Mouse (Mus musculus) liver, embryonic 16.5 days (tissue): ENCODE results near the gene Tceanc2. TPM values are rescaled to one million over a fixed set of nuclear protein-coding genes. Genes with fewer than 3 reads are reported as not detected.

Experiments used
- ATAC-seq: fragments of 200-750 bp; cut with Nextera tagmentation; 2 replicates; pipeline ENCODE4 v1.8.0; 2017; ENCODE audit warnings: low read depth, mild to moderate bottlenecking, moderate number of reproducible peaks, moderate library complexity
- H3K27ac ChIP-seq: fragments of 300-500 bp; sonication (generic); 2 replicates; pipeline ENCODE4 v1.5.1; 2014; ENCODE audit warnings: mild to moderate bottlenecking, low read length
- H3K27me3 ChIP-seq: fragments of 300-500 bp; sonication (generic); 2 replicates; pipeline ENCODE4 v1.6.1; 2014; ENCODE audit warnings: low read depth, low read length, mixed read lengths; ENCODE audit not compliant: control insufficient read depth, insufficient read depth
- H3K36me3 ChIP-seq: fragments of 300-500 bp; sonication (generic); 2 replicates; pipeline ENCODE4 v1.6.1; 2014; ENCODE audit warnings: mild to moderate bottlenecking; ENCODE audit not compliant: control insufficient read depth, insufficient read depth
- H3K4me1 ChIP-seq: fragments of 300-500 bp; sonication (generic); 2 replicates; pipeline ENCODE4 v1.6.1; 2014; ENCODE audit warnings: low read depth, low read length, mixed read lengths; ENCODE audit not compliant: control insufficient read depth
- H3K4me2 ChIP-seq: fragments of 300-500 bp; sonication (generic); 2 replicates; pipeline ENCODE4 v1.6.1; 2014; ENCODE audit warnings: low read depth, low read length, mixed read lengths
- H3K4me3 ChIP-seq: fragments of 300-500 bp; sonication (generic); 2 replicates; pipeline ENCODE4 v1.5.1; 2014; ENCODE audit warnings: low read depth, mild to moderate bottlenecking, low read length
- H3K9ac ChIP-seq: fragments of 300-500 bp; sonication (generic); 2 replicates; pipeline ENCODE4 v1.6.1; 2014; ENCODE audit warnings: low read depth, low read length
- H3K9me3 ChIP-seq: fragments of 300-500 bp; sonication (generic); replicated peaks from 2 replicates; pipeline ENCODE4 v1.6.1; 2016; ENCODE audit warnings: low read length; ENCODE audit not compliant: control insufficient read depth
- WGBS: fragments of 180-500 bp; shearing (Covaris S2); extraction: QIAGEN DNeasy Blood & Tissue Kit; methylation state at CpG from one replicate; pipeline ENCODE4 v1.1.7; 2014; ENCODE audit not compliant: insufficient replicate concordance; 5-methylcytosine and 5-hydroxymethylcytosine counted together
- polyA plus RNA-seq: library from polyadenylated mRNA; unstranded; fragments of >200 nt; fragmentation: Nextera tagmentation; extraction: Ambion mirVana; gene quantifications from 2 replicates; pipeline ENCODE4 v1.2.1, GENCODE M21; 2015

Tceanc2 gene
- polyA plus RNA-seq, 1 experiment from 2014 or later: 19.8 TPM

- Histone ChIP-seq H3K4me2 (no peak overlapping the region), H3K27ac (no peak overlapping the region), H3K4me1 (no peaks in the 10 kb centered on the region; the same call in 1 of the 2 replicates), H3K36me3 (peaks cover 5% of the 10 kb centered on the region; the same call in 1 of the 2 replicates), H3K4me3 (no peak overlapping the region), H3K9me3 (no peaks in the 10 kb centered on the region), H3K27me3 (no peaks in the 10 kb centered on the region), H3K9ac (no peak overlapping the region)
- WGBS: 55% methylated on average over 13 of the region's 13 CpGs
- ATAC-seq: no peak; the same call in 1 of the 2 replicates
Observed at GRCm38 (mm10) chr4:107139836-107140631, 38.9 kb downstream of the Tceanc2 start.

- H3K27me3 ChIP-seq: no peaks in the 10 kb centered on the region
- peaks cover 5% of the 10 kb centered on the region; the same call in 1 of the 2 replicates for H3K36me3 ChIP-seq
- H3K4me2 ChIP-seq: no peak overlapping the region
- H3K4me1 ChIP-seq: no peaks in the 10 kb centered on the region; the same call in 1 of the 2 replicates
- H3K4me3 ChIP-seq: no peak overlapping the region
- no peak overlapping the region for H3K9ac ChIP-seq
- no peak for ATAC-seq
- WGBS: 77% methylated on average over 37 of the region's 37 CpGs
- no peak overlapping the region for H3K27ac ChIP-seq
- no peaks in the 10 kb centered on the region for H3K9me3 ChIP-seq
Observed at GRCm38 (mm10) chr4:107138948-107139835, 39.7 kb downstream of the Tceanc2 start.

GRCm38 (mm10) chr4:107136531-107136930 is 42.4 kb downstream of the Tceanc2 start:
- Histone ChIP-seq H3K36me3 (peaks cover 5% of the 10 kb centered on the region; the same call in 1 of the 2 replicates), H3K27ac (no peak overlapping the region), H3K9me3 (no peaks in the 10 kb centered on the region), H3K4me1 (no peaks in the 10 kb centered on the region; the same call in 1 of the 2 replicates), H3K9ac (no peak overlapping the region), H3K4me3 (no peak overlapping the region), H3K27me3 (no peaks in the 10 kb centered on the region), H3K4me2 (no peak overlapping the region)
- no peak for ATAC-seq
- 55% methylated on average over 3 of the region's 3 CpGs for WGBS

GRCm38 (mm10) chr4:107135663-107136062 is 43.3 kb downstream of the Tceanc2 start:
- H3K4me3 ChIP-seq: no peak overlapping the region
- no peak overlapping the region for H3K27ac ChIP-seq
- H3K4me2 ChIP-seq: no peak overlapping the region
- H3K36me3 ChIP-seq: peaks cover 5% of the 10 kb centered on the region; the same call in 1 of the 2 replicates
- H3K4me1 ChIP-seq: no peaks in the 10 kb centered on the region; the same call in 1 of the 2 replicates
- no peak overlapping the region for H3K9ac ChIP-seq
- no peaks in the 10 kb centered on the region for H3K27me3 ChIP-seq
- H3K9me3 ChIP-seq: no peaks in the 10 kb centered on the region
- ATAC-seq: no peak
- 64% methylated on average over 5 of the region's 5 CpGs for WGBS

- Histone ChIP-seq H3K36me3 (peaks cover 5% of the 10 kb centered on the region; the same call in 1 of the 2 replicates), H3K27ac (no peak overlapping the region), H3K27me3 (no peaks in the 10 kb centered on the region), H3K9me3 (no peaks in the 10 kb centered on the region), H3K4me2 (no peak overlapping the region), H3K4me3 (no peak overlapping the region), H3K4me1 (no peaks in the 10 kb centered on the region; the same call in 1 of the 2 replicates), H3K9ac (no peak overlapping the region)
- 74% methylated on average over 3 of the region's 3 CpGs for WGBS
- no peak for ATAC-seq
Observed at GRCm38 (mm10) chr4:107134891-107135290, 44.0 kb downstream of the Tceanc2 start.

GRCm38 (mm10) chr4:107130534-107130933 is 48.4 kb downstream of the Tceanc2 start:
- no peaks in the 10 kb centered on the region for H3K36me3 ChIP-seq
- no peak for ATAC-seq

GRCm38 (mm10) chr4:107129373-107129772 is 49.5 kb downstream of the Tceanc2 start:
- Histone ChIP-seq H3K36me3 (no peaks in the 10 kb centered on the region), H3K27ac (no peak overlapping the region), H3K4me2 (no peak overlapping the region), H3K9ac (no peak overlapping the region), H3K9me3 (no peaks in the 10 kb centered on the region), H3K4me1 (no peaks in the 10 kb centered on the region), H3K27me3 (no peaks in the 10 kb centered on the region), H3K4me3 (no peak overlapping the region)
- ATAC-seq: no peak
- 62% methylated on average over 8 of the region's 8 CpGs for WGBS

More at GRCm38 (mm10) chr4:107130534-107130933, 48.4 kb downstream of the Tceanc2 start:
- 24% methylated on average over 9 of the region's 9 CpGs for WGBS
- H3K9me3 ChIP-seq: no peaks in the 10 kb centered on the region
- no peaks in the 10 kb centered on the region; the same call in 1 of the 2 replicates for H3K4me1 ChIP-seq
- no peak overlapping the region for H3K4me3 ChIP-seq
- H3K4me2 ChIP-seq: no peak overlapping the region
- no peaks in the 10 kb centered on the region for H3K27me3 ChIP-seq
- no peak overlapping the region for H3K27ac ChIP-seq
- no peak overlapping the region for H3K9ac ChIP-seq

GRCm38 (mm10) chr4:107127901-107128669 is 50.8 kb downstream of the Tceanc2 start:
- 59% methylated on average over 13 of the region's 13 CpGs for WGBS
- Histone ChIP-seq H3K4me3 (no peak overlapping the region), H3K36me3 (no peaks in the 10 kb centered on the region), H3K4me2 (no peak overlapping the region), H3K9ac (no peak overlapping the region), H3K9me3 (no peaks in the 10 kb centered on the region), H3K4me1 (no peaks in the 10 kb centered on the region), H3K27me3 (no peaks in the 10 kb centered on the region), H3K27ac (no peak overlapping the region)
- no peak for ATAC-seq
